Mouse (Mus musculus) thymus, postnatal 36 days (tissue): ENCODE results near the gene Itpr1.

Experiments
- DNase-seq, 2 experiments: peaks; one replicate each; pipeline ENCODE4 v3.0.0; 2022; ENCODE audit warnings: mixed read lengths in 2 of 2

Itpr1 gene

GRCm38 (mm10) chr6:108214294-108214925 is 1.5 kb downstream of the Itpr1 start:
- DNase-seq, result no peak

GRCm38 (mm10) chr6:108216091-108216490 is 3.2 kb downstream of the Itpr1 start:
- no peak for DNase-seq

GRCm38 (mm10) chr6:108216832-108217231 is 3.9 kb downstream of the Itpr1 start:
- DNase-seq, result no peak

GRCm38 (mm10) chr6:108217987-108218386 is 5.1 kb downstream of the Itpr1 start:
- no peak for DNase-seq

- DNase-seq, result no peak
Measured at GRCm38 (mm10) chr6:108222435-108222834, 9.5 kb downstream of the Itpr1 start.

GRCm38 (mm10) chr6:108222875-108223274 is 10.0 kb downstream of the Itpr1 start:
- no peak for DNase-seq

- no peak for DNase-seq
Measured at GRCm38 (mm10) chr6:108224361-108224760, 11.5 kb downstream of the Itpr1 start.

- DNase-seq, result no peak
Measured at GRCm38 (mm10) chr6:108225027-108225426, 12.1 kb downstream of the Itpr1 start.

- no peak for DNase-seq
Measured at GRCm38 (mm10) chr6:108226230-108226629, 13.3 kb downstream of the Itpr1 start.

- no peak for DNase-seq
Measured at GRCm38 (mm10) chr6:108227461-108227860, 14.6 kb downstream of the Itpr1 start.

- DNase-seq, result no peak
Measured at GRCm38 (mm10) chr6:108228048-108228447, 15.2 kb downstream of the Itpr1 start.

- no peak for DNase-seq
Measured at GRCm38 (mm10) chr6:108228601-108229000, 15.7 kb downstream of the Itpr1 start.

GRCm38 (mm10) chr6:108230608-108231007 is 17.7 kb downstream of the Itpr1 start:
- no peak for DNase-seq

GRCm38 (mm10) chr6:108231892-108232710 is 19.2 kb downstream of the Itpr1 start:
- DNase-seq, result no peak

- no peak for DNase-seq
Measured at GRCm38 (mm10) chr6:108233070-108233469, 20.2 kb downstream of the Itpr1 start.

GRCm38 (mm10) chr6:108234536-108234935 is 21.6 kb downstream of the Itpr1 start:
- no peak for DNase-seq

- DNase-seq, result no peak
Measured at GRCm38 (mm10) chr6:108235680-108236123, 22.8 kb downstream of the Itpr1 start.

GRCm38 (mm10) chr6:108236411-108236921 is 23.6 kb downstream of the Itpr1 start:
- DNase-seq, result no peak

- no peak for DNase-seq
Measured at GRCm38 (mm10) chr6:108236996-108237395, 24.1 kb downstream of the Itpr1 start.

- no peak for DNase-seq
Measured at GRCm38 (mm10) chr6:108237585-108237984, 24.7 kb downstream of the Itpr1 start.

- DNase-seq, result no peak
Measured at GRCm38 (mm10) chr6:108238011-108238410, 25.1 kb downstream of the Itpr1 start.

- DNase-seq, result no peak
Measured at GRCm38 (mm10) chr6:108239056-108239455, 26.2 kb downstream of the Itpr1 start.

GRCm38 (mm10) chr6:108240004-108240403 is 27.1 kb downstream of the Itpr1 start:
- DNase-seq, result no peak

- no peak for DNase-seq
Measured at GRCm38 (mm10) chr6:108240754-108241153, 27.9 kb downstream of the Itpr1 start.
